Mouse (Mus musculus): ENCODE measurements around the gene Tssk1.
A peak's percentile ranks its signal among the peaks of the same experiment; 100 is the strongest.

The Tssk1 gene

DNA sequence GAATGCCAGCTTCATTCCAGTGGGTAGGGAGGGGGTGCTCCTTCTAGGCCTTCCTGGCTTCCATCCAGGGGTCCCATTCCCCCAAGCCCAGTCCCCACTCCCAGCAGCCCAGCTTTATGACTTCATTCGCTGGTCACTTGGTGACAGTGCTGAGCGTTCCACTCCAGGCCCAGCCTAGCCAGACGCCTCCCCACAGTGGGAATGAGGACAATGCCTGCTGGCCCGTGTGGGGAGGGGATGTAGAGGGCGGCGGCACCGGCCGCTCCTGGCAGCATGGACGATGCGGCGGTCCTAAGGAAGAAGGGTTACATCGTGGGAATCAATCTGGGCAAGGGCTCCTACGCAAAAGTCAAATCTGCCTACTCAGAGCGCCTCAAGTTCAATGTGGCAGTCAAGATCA, 4.4 kb downstream of the Tssk1 start, which contains the start of the genes Dgcr2 and Tssk2:
TSS of gene Dgcr2 (minus strand) at position 101 of the 400 bp plus-strand sequence.
TSS of gene Tssk2 (plus strand) at position 176 of the 400 bp plus-strand sequence.
- no peak for DNase-seq (ENCODE audit: low spot score)

DNA sequence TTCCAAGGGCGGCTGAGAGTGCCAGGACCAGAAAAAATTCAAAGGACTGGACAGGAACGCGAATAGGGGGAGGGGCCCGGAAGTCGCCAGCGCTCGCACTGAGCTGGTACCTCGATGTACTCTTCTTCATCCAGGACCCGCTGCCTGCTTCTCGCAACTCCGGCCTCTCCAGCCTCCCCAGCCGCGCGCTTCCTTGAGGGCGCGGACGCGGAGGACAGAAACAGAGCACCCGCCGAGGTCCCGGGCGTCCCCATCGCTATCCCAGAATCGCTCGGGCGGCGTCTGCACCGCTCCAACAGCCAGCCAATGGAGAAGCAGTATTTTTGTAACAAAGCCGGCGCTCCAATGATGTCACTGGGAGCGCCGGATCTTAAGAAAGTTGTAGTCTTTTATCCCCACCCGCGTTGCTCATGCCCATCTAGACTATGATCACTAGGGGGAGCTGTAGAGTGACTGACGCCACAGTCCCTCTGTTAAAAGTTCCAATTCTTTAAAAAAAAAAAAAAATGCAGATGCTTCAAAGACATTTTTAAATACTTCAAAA, 17.1 kb downstream of the Tssk1 start, which contains the start of gene Ess2:
TSS of gene Ess2 (minus strand) at position 297 of the 544 bp plus-strand sequence.
- peak; percentile 96 for DNase-seq (ENCODE audit: low spot score)

DNA sequence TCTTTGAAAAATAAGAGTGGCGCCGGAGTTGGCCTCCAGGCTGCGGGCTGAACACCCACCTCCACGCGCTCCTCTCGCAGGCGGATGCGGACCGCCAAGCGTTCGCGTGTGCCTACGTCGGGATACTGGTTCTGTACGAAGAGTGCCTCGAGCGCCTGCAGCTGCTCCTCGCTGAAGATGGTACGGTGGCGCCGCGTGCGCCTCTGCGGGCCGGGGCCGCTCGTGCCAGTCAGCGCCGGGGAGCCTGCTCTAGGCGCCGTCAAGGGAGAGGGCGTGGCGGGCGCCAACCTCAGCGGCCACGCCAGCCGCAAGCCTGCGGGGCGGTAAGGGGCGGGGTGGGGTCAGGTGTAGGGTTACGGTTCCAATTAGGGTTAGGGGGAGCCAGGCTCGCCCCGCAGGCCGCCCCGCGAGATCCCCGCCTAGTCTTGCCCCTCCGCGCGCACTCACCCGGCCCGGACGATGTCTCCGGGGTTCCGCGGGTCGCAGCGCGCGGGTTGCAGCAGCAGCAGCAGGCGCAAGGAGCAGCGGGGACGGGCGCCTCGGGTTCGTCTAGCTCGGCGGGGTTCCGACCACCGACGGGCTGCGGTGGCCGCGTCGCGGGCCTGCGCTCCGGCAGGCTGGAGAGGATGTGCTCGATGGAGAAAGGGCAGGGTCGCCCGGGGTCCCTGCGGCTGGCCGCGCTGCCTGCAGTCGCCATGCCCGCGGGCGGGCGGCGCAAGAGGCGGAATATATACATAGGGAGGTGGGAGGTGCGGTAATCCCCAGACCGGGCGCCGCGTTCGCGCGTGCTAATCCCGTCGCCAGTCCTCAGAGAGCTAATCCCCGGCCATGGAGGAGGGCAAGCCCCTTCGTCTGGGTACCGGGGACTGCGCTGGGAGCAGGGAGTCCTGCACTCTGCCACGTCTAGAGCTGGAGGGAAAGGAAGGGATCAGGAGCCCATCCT, 20.6 kb downstream of the Tssk1 start, which contains the start of gene Gsc2:
TSS of gene Gsc2 (minus strand) at position 753 of the 943 bp plus-strand sequence.
- no peak for DNase-seq (ENCODE audit: low spot score)

DNA sequence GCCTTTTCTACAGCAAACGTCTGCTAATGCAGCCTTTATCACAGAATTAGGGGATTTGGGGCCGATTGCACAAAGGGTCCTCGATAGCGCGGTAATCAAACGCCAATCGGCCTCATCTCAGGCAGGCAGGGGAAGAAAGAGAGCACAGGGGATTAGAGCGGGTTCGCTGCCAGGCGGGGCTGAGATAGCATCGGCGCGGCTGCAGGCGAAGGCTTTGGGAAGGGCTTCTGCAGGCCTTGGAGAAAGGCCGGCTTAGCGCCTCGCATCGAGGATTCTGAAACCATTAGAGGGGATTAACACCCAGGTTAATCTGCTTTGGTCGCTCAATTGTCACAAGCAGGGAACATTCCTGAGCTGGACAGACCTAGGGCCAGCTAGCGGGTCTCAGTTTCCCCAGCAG, 26.6 kb downstream of the Tssk1 start:
- peak; percentile 35 for DNase-seq (ENCODE audit: low spot score)

DNA sequence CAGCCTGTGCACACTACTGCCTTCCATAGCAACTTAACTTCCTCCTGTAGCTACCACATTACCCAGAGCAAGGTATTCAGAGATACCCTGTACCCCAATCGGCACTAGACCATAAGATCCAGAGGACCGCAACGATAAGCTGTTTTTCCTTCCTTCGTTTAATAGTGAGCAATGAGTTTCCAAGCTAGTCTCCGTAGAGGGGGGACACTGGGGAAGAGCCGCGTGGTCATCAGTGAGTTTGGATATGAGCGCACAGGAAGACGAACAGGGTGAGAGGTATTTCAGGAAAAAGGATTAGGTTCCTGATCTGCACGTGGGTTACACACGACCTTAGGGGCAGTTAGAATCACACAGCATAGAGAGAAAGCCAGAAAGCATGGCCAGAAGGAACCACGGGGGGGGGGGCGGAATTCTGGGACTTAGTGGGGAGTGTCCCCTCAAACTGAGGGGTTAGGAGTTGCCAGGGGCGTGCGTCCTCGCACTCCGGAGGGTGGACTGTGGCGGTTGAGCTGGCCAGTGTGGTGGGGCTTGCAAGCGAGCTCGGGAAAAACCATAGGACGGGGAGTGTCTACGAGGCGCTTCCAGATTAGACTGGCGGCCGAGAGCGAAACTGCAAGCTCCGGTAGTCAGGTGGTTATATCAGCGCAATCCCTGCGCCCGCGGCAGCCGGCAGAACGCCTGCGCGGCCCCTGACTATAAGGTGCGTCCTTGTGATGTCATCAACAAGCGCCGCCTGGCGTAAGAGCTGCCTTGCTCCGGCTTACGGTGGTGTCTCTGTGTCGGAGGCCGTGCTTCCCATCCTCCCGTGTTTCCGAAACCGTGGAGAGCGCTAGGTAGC, 27.5 kb downstream of the Tssk1 start:
- DNase-seq (ENCODE audit: low spot score): peak; percentile 97

DNA sequence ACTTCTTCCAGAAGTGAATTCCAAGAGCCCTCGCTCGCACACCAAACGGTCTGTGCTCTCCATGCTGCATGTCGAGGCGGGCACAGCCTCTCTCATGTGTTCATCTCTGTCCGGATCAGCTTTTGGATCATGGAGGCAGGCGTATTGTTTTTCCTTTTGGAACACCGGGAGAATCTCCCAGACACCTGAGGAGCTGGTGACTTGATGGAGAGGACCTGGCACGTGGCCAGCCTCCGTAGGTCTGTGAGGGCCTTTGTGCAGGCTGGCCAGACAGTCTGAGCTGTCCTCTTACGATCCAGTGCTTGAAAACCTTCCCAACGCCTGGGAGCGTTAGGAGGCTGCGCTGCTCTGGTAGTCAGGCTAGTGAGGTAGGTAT, 28.1 kb downstream of the Tssk1 start:
- DNase-seq (ENCODE audit: low spot score): peak; percentile 55

DNA sequence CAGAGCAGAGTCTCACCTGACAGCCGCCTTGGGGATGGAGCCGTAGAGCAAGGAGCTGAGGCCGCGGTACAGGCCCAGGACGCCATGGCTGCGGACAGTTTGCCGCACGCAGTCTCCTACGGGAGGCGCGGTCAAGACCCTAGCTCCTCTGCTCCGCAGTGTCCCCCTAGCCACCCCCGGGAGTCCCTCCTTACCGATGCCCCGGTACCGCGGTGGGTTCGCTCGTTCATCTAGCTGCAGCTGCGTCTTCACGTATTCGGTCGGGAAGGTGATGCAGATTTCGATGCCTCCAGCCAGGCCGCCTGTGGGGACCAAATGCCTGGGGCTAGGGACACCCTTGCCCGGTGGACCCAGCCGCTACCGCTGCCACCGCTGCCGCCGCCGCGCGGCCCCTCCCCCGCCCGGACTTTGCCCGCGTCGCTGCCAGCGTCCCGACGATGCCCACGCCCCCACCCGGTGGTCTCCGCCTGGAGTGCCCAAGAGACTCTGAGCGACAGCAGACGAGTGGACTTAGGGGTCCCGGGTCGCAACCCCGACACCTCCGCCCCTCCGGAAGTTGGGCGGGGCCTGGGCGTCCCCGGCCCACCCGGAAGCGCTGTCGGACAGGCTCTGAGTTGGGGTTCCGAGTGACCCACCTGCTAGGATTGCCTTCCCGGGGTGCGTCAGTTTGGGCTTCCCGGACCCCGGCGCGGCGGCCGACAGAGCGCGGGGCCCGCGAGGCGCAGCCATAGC, 33.5 kb downstream of the Tssk1 start:
- peak; percentile 39 for DNase-seq (ENCODE audit: low spot score)

DNA sequence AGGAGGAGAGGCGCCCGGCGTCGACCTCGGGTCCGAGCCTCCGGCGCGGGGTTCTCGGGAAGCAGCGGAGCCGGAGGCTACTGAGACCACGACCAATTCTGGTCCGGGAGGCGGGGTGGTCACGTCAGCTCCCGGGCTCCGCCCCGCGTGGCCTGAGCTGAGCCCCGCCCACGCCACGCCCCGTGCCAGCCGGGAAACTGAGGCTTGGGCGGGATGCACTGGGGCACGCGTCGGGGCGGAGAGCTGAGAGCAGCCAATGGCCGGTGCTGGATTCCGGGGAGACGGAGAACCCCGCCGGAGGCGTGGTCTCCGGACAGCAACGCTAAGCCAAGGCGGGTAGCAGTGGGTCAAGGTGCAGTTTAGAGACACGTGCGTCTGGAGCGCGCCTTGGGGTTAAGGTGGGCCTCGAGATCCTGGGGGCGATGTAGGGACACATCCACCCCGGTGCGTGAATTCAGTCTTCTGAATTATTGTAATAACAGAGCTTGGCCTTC, 34.1 kb downstream of the Tssk1 start, which contains the start of gene Slc25a1:
TSS of gene Slc25a1 (minus strand) at position 133 of the 494 bp plus-strand sequence.
- DNase-seq (ENCODE audit: low spot score): peak; percentile 77

DNA sequence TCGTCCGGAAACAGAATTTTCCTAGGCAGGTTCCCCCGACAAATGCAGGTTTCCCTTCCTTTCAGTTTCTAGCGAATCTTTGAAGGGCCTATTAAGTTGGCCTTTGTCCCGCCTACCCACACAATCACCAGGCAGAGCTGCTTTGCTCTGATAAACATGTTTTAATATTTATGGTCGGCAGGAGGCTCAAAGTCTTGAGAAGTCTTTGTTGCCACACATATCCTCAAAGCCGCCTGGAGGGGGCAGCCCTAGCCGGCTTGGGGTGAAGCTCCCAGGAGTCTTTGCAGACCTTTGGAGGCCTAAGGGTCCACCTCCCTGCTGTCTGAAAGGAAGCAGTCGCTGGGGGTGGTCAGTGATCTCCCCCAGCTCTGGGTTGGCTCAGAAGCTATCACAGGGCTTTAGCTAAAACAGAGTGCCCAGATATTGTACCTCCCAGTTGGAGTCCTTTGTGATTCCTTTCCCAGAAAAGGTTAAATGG, 34.6 kb downstream of the Tssk1 start:
- DNase-seq (ENCODE audit: low spot score): peak; percentile 94

DNA sequence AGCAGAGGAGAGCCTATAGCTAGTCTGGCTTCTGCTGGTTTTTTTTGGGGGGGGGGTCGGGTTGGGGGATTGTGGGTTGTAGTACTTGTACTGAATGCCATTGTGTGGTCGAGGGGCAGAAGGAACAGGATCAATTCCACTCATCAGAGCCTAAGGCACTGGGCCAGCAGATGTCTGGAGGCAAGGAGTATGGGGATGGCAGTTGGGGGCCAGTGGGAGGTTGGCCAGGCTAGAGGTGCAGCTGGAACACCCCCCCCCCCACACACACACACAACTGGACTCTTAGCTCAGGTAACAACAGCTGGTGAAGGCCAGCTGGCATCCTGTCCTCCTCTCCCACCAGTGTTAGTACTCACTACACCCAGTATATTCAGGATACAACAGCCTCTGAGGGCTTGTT, 35.2 kb downstream of the Tssk1 start:
- DNase-seq (ENCODE audit: low spot score): no peak

DNA sequence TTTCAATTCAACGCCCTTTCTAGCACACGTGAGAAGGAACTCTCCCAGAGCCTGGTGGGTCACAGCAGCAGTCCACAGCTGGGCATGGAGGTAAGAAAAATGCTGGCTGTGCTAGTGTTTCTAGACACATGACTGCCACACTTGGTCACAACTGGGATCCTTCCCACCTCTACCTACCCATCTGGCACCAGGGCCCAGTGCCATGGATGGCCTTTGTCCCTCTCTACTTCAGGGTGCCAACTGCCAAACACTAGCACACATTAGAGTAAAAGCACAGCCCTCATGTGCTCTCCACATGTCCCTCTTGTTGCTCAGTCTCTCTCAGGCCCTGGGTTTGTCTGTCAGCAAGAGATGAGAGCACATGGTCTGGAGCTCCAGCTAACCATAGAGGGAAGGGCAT, 35.6 kb downstream of the Tssk1 start:
- no peak for DNase-seq (ENCODE audit: low spot score)

DNA sequence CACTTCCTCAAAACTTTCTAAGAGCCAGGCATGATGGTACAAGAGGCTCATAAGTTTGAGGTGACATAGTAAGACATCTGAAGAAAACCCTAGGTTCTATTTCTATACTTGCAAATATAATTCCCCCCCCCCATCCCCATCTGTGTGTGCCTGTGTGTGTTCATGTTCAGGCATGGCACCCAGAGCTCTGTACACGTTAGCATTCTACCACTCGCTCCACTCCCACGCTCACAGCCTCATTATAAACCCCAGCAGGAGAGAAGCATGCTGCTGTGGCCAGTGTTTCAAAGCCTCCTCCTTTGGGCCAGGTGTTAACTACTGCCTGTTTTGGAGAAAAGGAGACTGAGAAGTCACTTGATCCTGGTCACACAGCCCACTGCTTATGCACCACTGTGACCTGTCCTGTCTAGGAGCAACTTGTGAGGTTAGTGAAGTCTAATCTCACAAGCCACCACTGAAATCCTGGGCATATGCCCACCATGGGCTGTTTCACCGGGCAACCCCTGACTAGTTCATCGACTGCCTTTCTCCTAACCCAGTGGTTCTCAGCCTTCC, 38.0 kb downstream of the Tssk1 start:
- DNase-seq (ENCODE audit: low spot score): no peak

DNA sequence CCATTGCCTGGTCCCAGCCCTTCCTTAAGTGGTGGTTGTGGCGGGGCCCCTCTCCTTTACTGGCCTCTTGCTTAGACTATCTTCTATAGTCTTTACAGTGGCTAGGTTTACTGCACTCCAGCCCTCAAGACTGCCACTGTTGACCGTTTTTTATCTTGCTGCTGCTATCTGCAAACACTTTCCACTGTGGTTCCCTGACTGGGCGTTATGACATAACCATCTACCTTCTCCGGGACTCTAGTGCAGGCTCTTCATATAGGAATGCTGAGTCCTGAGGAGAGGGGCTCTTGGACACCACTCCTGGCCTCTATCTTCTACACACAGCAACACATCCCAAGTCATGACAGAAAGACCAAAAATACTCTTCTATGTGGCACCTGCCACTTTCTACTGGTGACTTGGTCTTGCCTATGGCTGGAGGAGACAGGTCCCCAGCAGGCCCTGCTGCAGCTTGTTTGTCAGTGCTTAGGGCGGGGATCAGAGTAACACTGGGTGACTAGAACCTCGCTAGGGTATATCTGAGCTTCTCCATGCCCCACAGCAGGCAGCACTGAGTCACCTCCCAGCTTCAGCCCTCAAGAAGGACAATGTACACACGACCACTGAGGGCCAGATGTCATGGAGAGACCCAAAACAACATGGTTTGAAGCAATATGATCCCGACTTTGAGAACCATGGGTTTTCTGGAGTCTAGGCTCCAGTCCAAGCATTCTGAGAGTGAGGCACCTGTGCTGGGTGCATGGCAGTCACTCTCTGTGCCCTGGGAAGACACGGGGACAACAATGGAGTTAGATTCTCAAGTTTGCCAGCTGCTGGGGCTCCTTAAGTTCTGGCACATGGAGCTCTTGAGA, 39.8 kb downstream of the Tssk1 start:
- no peak for DNase-seq (ENCODE audit: low spot score)

DNA sequence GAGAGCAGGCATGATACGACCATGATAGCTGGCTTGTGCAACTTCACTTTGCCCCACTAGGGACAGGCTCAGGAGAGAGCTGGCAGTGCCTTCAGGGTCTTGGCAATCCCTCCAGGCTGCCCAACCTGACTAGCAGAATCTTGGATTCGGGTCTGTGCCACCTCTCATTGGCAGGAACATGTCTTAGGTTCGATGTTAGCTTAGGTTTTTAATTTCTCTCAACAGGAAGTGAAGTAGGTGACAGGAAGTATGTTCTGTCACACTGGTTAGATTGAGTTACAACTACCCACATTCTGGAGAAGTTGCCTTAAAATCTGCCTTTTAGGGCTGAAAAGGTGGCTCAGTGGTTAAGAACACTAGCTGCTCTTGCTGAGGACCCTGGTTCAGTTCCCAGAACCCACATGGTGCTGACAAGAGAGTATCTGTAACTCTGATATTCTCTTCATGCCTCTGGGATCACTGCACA, 40.5 kb downstream of the Tssk1 start:
- DNase-seq (ENCODE audit: low spot score): no peak

DNA sequence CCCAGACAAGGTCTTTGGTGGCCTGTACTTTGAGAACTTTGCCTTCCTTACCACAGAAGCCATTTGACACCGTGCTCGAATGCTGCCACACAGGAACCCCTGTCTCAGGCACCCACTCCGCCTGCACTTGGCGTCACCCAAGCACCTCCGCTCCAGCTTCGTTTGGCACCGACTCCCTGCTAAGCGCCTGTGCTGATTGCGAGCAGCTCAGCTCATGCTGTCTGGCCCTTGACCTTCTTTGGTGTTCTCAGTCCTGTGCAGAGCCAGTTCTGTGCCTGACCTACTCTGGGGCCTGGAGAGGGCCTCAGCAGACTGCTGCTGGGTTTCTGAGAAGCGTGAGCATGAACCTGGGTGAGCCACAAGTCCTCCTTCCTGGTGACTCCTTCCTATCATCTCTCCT, 42.8 kb downstream of the Tssk1 start:
- no peak for DNase-seq (ENCODE audit: low spot score)

DNA sequence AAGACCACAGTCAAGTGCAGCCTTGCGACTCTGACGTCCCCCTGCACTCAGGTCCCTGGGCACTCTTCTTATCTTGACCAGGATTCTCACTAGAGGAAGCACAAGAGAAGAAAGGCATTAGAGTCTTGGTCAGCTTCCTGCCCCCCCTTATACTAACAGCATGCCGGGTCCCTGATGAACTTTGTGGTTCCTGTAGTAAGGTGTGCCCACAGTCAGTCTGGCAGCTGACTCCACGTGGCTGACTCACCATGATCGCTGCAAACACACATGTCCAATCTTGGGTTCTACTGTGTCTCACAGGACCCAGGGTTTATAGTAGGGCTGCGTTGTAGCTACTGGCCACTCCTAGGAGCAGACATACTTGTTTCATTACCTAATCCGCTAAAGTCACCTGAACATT, 44.2 kb downstream of the Tssk1 start:
- no peak for DNase-seq (ENCODE audit: low spot score)

DNA sequence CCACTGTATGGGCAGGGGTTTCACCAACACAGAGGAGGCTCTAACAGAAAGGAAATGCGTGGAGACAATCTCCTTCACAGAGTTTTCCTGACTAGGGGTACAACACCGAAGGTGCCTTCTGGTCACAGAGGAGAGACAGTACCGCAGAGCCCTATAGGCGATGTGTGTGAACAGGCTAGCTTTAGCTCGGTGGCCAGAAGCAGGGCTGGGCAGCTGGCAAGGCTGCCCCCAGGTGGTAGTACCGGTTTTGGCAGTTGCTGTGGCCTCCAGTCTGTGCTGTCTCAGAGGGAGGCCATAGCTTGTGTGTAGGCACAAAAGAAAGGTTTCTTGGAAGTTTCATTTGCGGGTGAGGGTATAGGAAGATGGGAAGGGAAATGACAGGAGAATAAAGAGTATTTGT, 44.8 kb downstream of the Tssk1 start:
- peak; percentile 86 for DNase-seq (ENCODE audit: low spot score)

DNA sequence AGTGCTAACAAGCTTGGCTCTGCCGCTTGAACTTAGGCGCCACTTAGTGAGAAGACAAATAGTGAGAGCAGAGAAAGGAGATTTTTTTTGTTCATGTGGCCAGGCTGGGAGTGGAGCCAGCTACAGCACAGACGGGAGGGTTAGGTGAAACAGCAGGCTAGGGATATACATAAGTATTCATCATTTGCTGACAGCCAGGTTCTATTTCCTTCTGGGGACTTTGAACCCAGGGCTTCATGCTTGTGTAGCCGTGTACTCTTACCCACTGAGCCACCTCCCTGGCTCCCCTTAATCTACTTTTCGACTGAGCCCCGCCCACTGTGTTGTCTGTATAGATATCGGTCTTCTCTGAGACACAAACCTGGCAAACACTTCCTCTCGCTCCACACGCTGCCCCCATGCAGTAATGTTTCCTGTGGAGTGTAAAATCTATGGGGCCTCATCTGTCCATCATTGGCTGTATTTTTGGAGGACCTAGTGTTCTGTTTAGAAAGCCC, 45.3 kb downstream of the Tssk1 start:
- DNase-seq (ENCODE audit: low spot score): peak; percentile 23

DNA sequence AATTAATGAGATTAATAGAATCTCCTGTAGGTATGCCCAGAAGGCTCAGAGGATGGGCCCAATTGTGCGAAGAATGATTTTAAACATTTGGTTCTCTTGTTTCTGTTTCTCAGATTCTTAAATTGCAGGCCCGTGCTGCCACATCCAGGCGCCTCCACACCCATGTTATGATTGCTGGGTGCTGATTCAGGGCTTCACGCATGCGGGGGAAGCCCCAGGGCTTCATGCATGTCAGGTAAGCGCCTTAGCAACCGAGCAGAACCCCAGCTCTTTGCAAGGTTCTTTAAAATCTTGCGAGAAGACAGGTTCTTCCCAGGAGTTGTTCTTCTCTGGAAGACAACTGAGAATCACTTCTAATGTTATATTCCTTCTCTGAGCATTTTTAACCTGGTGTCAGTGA, 49.4 kb downstream of the Tssk1 start:
- DNase-seq (ENCODE audit: low spot score): no peak

Measured in MN1 (cell line).